Mouse (Mus musculus) adrenal gland, postnatal 36 days (tissue): ENCODE results near the gene Alk. TPM values are rescaled to one million over a fixed set of nuclear protein-coding genes. Genes with fewer than 3 reads are reported as not detected.

ENCODE experiments used
- DNase-seq, 2 experiments: peaks; one replicate each; pipeline ENCODE4 v3.0.0; 2021; ENCODE audit warnings: mixed read lengths in 1 of 2
- total RNA-seq, 2 experiments: library from RNA; stranded (reverse); gene quantifications; 2 replicates each; pipeline ENCODE4 v1.2.3; 2021

The Alk gene
- total RNA-seq, 2 experiments from 2014 or later = not detected

DNA sequence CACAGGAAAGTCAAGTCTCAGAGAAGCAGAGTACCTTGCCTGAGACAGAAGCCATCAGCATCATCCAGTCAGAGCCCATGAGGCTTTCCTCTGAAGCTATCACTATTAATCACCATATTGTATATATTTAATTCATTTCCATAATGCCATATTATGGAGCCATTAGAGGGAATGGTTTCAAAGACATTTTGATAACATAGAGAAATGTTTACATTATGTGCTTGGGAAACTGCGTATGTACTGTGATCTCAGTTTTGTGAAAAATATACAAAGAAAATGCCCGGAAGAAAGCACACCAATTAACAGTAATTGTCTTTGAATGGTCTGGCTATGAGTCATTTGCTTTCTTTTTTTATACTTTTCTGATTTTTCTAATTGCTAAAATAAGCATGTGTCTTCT lies 203.1 kb downstream of the Alk start:
- DNase-seq = no peak

DNA sequence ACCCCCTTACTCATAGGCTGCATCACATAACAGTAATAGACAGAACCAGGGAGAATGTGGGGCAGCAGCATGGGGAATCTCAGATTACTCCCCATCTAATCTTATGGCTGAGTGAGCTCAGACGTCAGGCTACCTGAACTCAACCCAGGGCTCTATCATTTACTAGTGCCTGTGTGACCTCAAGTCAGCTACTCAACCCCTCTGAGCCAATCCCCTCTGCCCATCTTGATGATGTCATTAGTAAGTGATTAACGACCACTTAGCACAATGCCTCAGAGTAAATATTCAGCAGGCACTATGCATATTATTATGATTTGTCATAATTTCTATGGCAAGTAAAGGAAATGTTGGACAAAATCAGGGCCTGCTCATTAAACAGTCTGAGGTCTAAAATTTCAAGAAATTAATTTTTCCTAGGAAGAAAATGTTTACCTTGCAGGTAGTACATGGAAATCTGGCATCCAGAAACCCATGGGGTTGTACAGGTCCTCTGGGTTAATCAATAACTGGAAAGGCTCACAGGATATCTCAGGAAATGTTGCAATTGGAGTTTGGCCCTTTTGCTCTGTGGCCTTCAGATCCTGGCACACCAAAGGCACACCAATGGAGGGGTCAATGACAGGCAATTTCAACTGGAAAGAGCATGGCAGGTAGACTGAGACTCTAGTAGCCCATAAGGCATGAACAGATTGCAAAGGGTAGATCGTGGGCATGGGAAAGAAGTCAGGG lies 204.9 kb downstream of the Alk start:
- no peak for DNase-seq

DNA sequence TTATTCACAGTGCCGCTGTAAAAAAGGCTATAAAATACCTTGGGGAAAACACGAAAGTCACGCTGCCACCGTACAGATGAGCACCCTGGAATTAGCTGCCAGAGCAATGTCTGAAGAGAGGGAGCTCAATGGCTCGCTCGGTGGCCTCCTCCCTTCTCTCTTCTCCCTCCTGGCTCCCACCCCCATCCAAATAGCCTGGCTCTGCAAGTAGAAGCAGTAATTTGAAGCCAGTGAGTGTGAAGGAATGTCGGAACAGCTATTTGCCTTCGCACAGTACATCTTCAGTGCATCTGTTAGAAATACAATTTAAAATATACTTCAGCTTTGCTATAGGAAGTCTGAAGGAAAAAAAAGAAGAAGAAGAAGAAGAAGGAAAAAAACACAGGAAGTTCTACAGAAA lies 208.5 kb downstream of the Alk start:
- no peak for DNase-seq

DNA sequence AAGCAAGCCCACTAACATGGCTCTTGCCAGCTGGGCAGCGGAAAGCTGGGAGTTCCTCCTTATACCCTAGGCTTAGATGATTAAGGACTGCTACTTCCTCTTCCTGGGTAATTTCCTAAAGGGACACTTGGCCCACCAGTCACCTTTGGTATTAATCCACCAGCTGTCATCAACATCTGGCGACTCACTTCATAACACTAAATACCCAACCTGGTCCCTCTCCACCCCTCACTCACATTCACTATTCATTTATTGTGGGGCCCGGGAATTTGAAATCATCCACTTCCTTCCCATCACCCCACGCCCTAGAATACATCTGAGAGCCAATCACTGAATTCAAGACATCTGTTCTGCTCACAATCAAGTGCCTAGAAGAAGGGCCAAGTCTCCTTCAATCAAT lies 235.4 kb downstream of the Alk start:
- no peak for DNase-seq

DNA sequence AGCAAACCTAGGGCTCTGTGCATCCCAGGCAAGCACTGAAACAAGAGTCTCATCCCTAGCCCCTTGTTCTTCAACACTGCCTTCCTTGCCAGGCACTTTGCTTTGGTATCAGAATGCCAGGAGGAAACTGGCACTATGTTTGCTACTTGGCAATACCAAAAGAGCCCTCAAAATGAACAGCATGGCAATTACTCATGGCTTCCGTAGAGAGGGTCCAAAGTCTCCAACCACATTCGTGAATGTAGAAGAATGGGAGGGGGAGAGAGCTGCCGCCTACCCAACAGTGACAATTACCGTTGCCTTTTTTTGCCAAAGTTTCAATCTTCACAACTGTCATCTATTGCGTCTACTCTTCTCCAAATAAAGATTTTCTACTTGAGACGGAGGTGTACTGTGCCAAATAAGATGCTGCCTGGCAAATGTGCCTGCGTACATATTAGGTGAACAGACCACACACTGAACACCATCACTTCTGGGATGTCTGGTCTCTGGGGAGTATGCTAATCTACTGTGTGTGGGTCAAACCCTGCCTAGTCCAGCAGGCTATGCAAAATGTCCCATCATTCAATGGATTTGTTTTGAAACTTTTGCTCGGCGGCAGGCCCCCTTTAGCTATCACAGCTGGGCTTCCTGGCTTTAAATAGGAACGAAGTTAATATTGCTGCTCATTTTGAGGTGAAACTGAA lies 241.5 kb downstream of the Alk start:
- DNase-seq = no peak

DNA sequence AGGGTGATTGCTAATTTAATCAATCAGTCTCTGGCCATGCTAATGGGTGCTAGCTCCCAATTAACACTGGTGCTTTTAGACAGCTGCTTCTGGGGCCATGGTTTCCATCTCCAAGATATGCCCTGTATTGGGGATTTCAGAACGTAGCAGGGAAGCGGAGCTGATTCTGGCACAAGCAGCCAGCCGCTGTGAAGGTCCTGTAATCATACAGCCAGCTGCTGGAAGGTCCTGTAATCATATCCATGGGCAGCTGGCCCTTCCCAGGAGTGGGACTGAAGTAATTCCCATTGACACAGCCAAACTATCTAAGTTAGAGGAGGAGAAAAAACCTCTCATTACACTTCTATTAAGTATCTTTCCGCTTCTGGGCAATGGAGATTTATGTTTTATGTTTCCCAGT lies 242.5 kb downstream of the Alk start:
- DNase-seq = no peak

DNA sequence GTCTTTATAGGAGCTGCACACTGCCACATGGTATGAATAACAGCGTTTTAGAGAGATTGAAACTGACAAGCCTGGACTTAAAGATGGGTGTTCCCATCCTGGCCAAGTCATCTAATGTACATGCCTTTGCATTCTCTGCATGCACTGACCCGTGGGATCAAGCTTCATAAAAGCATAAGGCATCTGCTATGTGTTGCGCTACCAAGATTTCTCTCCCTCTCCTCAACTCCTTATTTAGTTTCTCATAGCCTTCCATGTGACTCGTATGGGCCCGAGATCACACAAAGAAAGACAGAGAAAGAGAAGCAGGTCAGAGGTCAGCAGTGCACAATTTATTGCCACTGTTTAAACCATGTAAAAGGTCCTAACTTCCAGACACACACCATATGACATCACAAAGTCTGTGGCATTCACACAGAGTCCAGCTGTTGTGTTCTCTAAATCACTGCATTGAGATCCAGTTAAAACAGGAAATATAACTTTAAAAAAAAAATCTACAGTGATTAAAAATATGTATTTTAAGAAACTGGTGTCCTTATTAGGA lies 247.6 kb downstream of the Alk start:
- DNase-seq = no peak

DNA sequence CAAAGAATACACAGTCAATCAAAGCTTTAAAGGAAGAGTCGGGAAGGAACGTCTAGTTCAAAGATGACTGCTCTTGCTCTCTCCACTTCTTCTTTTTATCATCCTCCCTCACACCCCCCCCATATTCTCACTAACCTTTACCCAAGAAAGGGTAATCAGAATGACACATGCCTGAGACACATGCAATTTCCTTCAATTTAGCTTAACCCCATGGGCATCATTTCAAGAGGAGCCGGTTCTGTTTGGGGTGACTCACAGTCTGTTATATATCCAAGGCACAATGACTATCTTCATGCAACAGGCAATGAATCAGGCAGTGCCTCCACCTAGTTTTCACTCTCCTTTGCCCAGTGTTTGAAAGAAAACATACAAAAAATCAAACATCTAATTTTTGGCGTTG lies 265.0 kb downstream of the Alk start:
- DNase-seq = no peak

DNA sequence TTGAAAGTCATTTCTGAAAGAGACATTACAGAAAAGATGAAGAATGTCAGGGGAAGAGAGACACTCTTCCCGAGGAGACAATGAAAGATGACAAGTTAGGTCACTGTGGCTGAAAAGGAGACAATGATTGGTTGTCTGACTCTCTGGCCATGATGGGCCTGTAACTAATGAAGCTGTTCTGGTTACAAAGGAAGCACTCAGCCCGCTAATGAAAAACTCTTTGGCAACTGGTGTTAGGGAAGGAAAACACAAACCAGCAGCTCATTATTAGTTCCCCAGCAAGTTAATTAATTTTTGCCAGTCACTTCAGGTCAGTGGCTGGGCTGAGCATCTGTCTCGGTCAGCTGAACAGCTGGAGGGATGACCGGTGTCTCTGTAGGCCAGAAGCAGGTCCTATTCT lies 271.5 kb downstream of the Alk start:
- no peak for DNase-seq

DNA sequence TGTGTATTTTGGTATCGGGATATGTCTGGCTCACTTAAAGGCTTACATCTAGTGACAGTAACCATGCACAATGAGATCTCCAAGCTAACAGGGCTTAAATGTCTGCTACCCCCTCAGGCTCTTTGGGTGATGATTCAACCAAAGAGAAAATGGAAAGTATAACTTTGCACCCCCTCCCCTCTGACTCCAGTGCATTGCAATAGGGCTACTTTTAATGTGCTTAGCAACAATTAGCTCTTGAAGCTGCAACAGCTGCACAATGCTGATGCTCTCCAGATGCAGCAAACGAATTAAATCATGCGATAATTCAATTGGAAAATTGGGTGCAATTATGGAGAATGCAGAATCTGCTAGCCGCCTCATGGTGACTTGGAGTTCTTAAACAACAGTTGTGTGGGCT lies 278.5 kb downstream of the Alk start:
- DNase-seq = no peak

DNA sequence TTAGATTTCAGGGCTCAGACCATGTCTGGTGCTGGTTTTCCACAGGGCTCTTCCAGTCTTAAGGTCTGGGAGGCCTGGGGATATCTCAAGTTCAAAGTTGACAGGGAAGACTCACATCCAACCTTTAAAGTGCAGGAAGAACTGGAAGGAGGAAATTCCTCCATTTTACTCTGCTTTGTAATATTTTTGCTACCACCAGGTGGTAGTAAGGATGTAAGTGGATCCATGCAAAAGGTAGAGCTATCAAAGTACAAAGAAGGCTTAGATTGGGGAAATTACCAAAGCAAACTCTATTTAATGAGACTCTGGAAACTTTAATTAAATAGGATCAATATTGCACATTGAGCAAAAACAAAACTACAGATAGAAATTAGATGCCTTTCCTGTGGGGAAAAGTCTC lies 284.9 kb downstream of the Alk start:
- no peak for DNase-seq

DNA sequence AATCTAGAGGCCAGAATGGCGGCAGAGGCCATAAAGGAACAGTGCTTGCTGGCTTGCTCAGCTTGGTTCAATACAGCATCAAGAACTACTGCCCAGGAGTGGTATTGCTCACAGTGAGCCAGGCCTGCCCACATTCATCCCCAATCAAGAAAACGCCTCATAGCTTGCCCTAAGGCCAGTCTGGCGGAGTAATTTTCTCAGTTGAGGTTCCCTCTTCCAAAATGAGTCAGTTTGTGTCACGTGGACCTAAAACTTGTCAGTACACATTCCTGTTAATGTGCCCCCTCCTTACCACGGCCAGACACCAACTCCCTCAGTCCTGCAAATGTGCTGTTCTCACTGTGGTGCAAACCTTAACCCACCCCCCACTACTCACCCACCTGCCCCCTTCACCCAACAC lies 304.8 kb downstream of the Alk start:
- DNase-seq = no peak

DNA sequence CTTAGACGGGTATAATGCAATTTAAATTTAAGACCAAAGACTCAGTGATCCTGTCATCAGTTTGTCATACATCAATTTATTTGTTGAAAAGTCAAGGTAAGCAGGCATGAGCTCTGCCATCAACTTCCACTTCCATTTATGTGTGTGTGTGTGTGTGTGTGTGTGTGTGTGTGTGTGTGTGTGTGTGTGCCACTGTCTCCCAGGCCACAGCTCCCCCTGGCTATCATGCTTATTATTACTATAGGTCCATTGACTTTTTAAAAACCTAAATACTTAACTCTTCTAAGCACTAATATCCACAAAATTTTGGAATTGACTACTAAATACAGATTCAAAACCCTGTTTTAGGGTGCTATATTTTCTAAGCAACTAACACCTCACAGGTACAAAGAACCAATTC lies 308.1 kb downstream of the Alk start:
- DNase-seq = no peak

DNA sequence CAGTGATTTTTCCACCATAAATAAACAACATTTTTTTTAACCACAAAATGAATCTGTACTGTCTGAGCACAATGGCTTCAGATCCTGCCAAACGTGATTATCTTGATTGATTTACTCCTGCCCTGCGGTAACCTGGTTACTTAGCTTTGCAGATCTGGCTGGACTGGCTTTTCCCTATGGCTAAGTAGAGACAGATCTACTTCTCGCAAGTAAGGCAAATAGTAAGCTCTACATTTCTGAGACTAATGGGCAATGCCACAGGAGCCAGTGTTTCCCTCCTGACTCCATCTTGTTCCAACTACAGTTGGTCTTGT lies 311.2 kb downstream of the Alk start:
- DNase-seq = no peak

DNA sequence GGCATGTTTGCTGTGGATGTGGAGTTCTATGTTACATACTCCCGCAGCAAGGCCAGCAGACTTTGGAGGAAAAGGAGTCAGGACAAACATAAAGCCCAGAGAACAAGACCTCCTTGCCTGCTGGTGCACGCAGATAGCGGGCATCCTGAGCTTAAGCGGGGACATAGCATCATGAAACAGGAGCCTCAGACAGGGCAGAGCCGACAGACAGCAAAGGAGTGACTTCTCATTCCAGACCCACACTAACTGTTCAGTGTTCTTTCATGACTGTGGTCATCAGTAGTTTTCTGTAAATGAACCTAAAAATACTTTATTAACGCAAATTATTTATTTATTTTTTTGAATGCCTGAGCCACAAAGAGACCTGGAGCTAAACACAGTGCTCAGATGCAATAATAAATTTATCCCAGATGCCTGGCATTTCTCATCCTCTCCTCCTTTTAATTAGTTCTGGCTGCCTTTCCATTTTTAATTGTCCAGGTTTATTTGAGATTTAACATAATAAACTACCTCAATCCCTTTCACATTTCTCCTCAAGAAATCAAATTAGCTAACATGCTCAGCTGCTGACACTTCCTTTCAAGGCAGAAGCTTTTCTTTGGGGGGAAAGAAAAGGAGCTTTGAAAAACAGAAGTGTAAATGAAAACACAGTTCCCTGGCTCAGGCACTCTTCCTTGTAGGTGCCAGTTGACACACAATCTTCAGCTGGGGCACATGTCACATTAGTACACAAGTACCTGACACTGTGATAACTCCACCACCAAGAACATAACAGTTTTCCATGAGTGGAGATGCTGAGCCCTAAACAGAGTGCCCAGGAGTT lies 311.8 kb downstream of the Alk start:
- no peak for DNase-seq

DNA sequence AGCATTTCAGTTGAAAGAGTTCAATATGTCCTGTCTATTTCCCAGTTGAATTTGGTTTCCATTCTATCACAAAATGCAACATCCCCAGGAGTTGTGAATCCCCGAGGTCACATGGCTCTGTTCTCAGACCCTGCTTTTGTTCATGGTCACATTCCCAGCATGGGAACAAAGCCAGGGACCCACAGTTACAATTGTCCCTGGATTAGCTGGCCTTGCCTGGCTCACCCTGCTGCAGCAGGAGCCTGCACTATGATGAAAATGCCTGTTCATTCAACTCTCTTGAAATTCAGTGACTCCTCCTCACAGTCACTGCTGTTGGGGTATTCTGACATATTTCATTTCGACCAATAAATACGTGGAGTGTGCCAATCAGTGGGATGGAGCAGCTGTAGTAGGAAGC lies 318.5 kb downstream of the Alk start:
- DNase-seq = no peak

DNA sequence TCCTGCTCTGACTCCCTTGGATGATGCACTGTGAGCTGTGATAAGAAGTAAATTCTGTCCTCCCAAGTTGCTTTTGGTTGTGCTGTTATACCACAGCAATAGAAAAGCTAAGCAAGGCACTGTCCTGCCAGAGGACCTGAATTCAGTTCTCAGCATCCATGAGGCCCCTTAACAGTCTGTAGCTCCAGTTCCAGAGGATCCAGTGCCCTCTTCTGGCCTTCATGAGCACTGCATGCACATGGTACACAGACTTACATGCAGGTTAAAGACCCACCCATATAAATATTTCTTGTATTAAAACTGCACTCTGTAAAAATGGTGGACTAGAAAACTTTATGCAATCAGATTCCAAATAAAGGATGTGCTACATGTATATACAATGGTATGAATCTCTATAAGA lies 326.1 kb downstream of the Alk start:
- DNase-seq = no peak

DNA sequence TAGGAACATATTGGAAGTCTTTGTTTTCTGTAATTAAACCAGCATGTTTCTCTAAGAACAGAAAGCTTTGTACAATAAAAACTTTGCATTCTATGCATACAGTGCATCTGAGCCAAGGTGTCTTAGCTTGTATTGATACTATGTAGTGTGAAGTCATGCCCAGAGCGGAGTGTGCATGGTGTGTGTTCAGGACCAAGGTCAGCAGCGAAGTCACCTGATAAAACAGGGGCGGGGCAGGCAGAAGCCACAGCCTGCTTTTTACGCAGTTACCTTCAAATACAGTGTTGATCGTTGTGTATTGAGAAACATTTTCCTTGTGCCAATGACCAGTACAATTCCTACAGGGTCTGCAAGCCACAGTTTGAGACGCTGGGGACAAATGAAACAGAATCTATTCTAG lies 327.6 kb downstream of the Alk start:
- DNase-seq = no peak

DNA sequence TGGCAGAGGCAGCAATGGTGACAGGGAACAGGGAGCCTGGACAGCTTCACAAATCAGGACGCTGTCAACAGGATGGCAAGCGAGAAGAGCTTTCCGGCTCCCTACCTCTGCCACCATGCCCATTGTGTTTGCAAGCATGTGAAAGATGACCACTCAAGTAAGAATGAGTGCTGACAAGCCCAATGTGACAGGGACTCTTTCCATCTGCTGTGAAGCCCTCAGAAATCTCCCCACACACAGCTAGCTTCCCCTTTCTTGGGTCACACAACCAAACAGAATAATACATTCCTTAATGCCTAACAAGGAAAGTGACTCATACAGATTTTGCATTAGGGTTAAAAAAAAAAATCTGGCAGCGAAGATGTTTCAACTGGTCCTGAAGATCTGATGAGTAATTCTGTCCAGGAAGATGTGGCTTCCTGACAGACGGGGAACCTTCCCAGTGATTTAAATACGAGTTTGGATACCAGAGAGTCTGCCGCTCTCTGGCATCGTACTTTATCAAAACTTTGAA lies 329.0 kb downstream of the Alk start:
- no peak for DNase-seq

DNA sequence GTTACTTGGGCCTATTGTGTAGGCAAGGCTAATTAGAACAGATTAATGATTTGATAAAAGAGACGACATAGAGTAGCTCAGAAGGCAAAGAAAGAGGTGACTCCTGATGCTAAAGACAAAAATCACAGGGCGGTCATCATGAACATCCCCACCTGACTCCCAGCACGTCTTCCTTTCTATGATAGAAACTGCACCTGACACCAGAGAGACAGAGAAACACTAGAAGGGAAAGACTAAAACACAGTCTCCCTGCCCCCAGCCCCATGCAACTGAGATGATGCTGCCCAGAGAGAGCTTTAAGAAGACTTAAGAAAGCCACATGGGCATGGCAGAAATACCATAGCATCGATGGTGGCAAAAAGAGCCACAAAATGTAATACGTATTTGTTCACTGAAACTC lies 330.2 kb downstream of the Alk start:
- no peak for DNase-seq

DNA sequence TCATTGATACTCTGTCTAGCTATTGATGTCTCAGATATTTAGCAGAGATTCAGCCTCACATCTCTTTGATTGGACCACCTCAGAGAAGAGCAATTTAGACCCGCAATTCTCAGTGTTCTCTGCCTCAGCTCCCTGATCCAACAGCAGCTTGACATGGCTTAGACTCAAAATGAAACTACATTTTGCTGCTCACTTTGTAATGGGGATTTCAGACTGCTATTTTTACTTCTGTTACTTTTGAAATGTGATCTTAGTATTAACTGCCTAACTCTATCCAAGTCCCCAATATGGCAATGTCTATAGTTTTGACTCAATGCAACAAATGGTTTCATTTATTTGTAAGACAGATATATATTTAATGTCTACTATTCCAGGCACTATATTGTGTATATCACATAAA lies 332.8 kb downstream of the Alk start:
- no peak for DNase-seq

DNA sequence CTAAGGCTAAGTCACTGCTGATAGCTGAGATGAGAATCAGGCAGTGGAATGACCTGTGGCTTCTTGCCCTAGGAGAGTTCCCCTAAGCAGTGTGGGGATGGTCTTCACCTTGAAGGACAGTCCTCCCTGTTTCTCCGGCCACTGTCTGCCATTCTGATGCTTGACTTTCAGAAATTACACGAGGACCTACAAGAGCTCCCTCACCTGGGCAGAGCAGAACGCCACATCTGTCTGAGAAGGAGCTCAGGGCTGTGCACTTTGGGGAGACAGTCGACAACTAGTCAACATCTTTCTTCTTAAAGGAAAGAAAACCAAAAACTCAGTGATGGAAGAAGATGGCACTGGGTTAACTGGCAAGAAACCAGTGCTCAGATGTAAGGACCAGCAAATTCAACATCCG lies 335.9 kb downstream of the Alk start:
- no peak for DNase-seq
